Mouse (Mus musculus) MEL (cell line): ENCODE measurements around the gene Ralb. TPM values are rescaled to one million over a fixed set of nuclear protein-coding genes. Genes with fewer than 3 reads are reported as not detected.

Experiments
- DNase-seq: peaks from one replicate; pipeline ENCODE4 v3.0.0; 2011; ENCODE audit warnings: low read depth, low spot score
- H3K27ac ChIP-seq: 2 replicates; pipeline ENCODE4 v1.5.1; 2012; ENCODE audit warnings: low read depth, mild to moderate bottlenecking, control low read depth, low read length, moderate library complexity; ENCODE audit not compliant: control insufficient read depth
- H3K27me3 ChIP-seq, 2 experiments: fragments of 150-350 bp in 1 of 2; sonication (generic) in 1 of 2; 2 replicates each; pipeline ENCODE4 v1.6.1; 2012; ENCODE audit warnings: low read length in 2 of 2, mild to moderate bottlenecking in 2 of 2, improper control_type of control experiment in 1 of 2, moderate library complexity in 1 of 2; ENCODE audit not compliant: insufficient read depth in 2 of 2, control insufficient read depth in 1 of 2
- H3K36me3 ChIP-seq, 2 experiments: 2 replicates each; pipeline ENCODE4 v1.6.1; 2012 to 2014; ENCODE audit warnings: low read length in 2 of 2, improper control_type of control experiment in 1 of 2, inconsistent platforms in 1 of 2, mild to moderate bottlenecking in 1 of 2; ENCODE audit not compliant: insufficient read depth in 2 of 2, control insufficient read depth in 1 of 2
- H3K4me1 ChIP-seq, 2 experiments: fragments of 150-350 bp in 1 of 2; sonication (generic) in 1 of 2; 2 replicates each; pipeline ENCODE4 v1.6.1; 2012; ENCODE audit warnings: low read length in 2 of 2, improper control_type of control experiment in 1 of 2, mild to moderate bottlenecking in 1 of 2; ENCODE audit not compliant: insufficient read depth in 2 of 2, control insufficient read depth in 1 of 2
- H3K4me3 ChIP-seq, 2 experiments: fragments of 150-350 bp in 1 of 2; sonication (generic) in 1 of 2; 2 replicates each; pipeline ENCODE4 v1.5.1; 2012; ENCODE audit warnings: low read depth in 2 of 2, low read length in 2 of 2, mild to moderate bottlenecking in 2 of 2, moderate library complexity in 2 of 2, control low read depth in 1 of 2, improper control_type of control experiment in 1 of 2; ENCODE audit not compliant: control insufficient read depth in 1 of 2, insufficient read depth in 1 of 2
- H3K79me2 ChIP-seq: 2 replicates; pipeline ENCODE4 v1.6.1; 2012; ENCODE audit warnings: mild to moderate bottlenecking, low read length, moderate library complexity; ENCODE audit not compliant: control insufficient read depth, poor library complexity, insufficient read depth
- H3K9ac ChIP-seq: 2 replicates; pipeline ENCODE4 v1.6.1; 2012; ENCODE audit warnings: low read depth, mild to moderate bottlenecking, control low read depth, low read length, moderate library complexity; ENCODE audit not compliant: control insufficient read depth, poor library complexity, severe bottlenecking
- H3K9me3 ChIP-seq: fragments of 150-350 bp; sonication (generic); replicated peaks from 2 replicates; pipeline ENCODE4 v1.6.1; 2012; ENCODE audit warnings: mild to moderate bottlenecking, low read length, improper control_type of control experiment, moderate library complexity; ENCODE audit not compliant: insufficient read depth
- BHLHE40 ChIP-seq: IDR thresholded peaks from 2 replicates; pipeline ENCODE4 v1.6.1; 2012; ENCODE audit warnings: low read depth, mild to moderate bottlenecking, inconsistent platforms, low read length, improper control_type of control experiment, borderline replicate concordance
- CTCF ChIP-seq, 3 experiments: IDR thresholded peaks in 2 of 3; conservative IDR thresholded peaks in 1 of 3; 2 replicates each; pipeline ENCODE4 v1.5.1; 2011 to 2012; ENCODE audit warnings: low read length in 3 of 3, low read depth in 2 of 3, mild to moderate bottlenecking in 2 of 3, improper control_type of control experiment in 1 of 3, inconsistent platforms in 1 of 3, mixed read lengths in 1 of 3, moderate library complexity in 1 of 3; ENCODE audit not compliant: control insufficient read depth in 1 of 3, insufficient read depth in 1 of 3, poor library complexity in 1 of 3, severe bottlenecking in 1 of 3
- E2F4 ChIP-seq: IDR thresholded peaks from 2 replicates; pipeline ENCODE4 v1.6.1; 2011; ENCODE audit warnings: low read depth, low read length, improper control_type of control experiment, borderline replicate concordance
- ELF1 ChIP-seq: IDR thresholded peaks from 2 replicates; pipeline ENCODE4 v1.6.1; 2014; ENCODE audit warnings: low read depth, mild to moderate bottlenecking, inconsistent platforms, low read length, improper control_type of control experiment, moderate library complexity
- EP300 ChIP-seq, 2 experiments: IDR thresholded peaks; 2 replicates each; pipeline ENCODE4 v1.6.1; 2011; ENCODE audit warnings: improper control_type of control experiment in 2 of 2, low read length in 2 of 2, low read depth in 1 of 2, mild to moderate bottlenecking in 1 of 2
- ETS1 ChIP-seq: IDR thresholded peaks from 2 replicates; pipeline ENCODE4 v1.6.1; 2012; ENCODE audit warnings: low read depth, mild to moderate bottlenecking, inconsistent platforms, low read length, improper control_type of control experiment, moderate library complexity
- JUND ChIP-seq: IDR thresholded peaks from 2 replicates; pipeline ENCODE4 v1.6.1; 2011; ENCODE audit warnings: low read depth, mild to moderate bottlenecking, improper control_type of control experiment, low read length
- MAFK ChIP-seq: IDR thresholded peaks from 2 replicates; pipeline ENCODE4 v1.6.1; 2011; ENCODE audit warnings: low read depth, mild to moderate bottlenecking, low read length, improper control_type of control experiment, borderline replicate concordance
- MEF2A ChIP-seq: IDR thresholded peaks from 2 replicates; pipeline ENCODE4 v1.6.1; 2014; ENCODE audit warnings: low read depth, mild to moderate bottlenecking, inconsistent platforms, low read length, improper control_type of control experiment; ENCODE audit not compliant: poor library complexity, insufficient replicate concordance, severe bottlenecking; ENCODE audit errors: extremely low read depth
- NRF1 ChIP-seq: IDR thresholded peaks from 2 replicates; pipeline ENCODE4 v1.6.1; 2014; ENCODE audit warnings: low read depth, mild to moderate bottlenecking, inconsistent platforms, low read length, improper control_type of control experiment, moderate library complexity; ENCODE audit not compliant: poor library complexity, insufficient read depth, severe bottlenecking
- POLR2A ChIP-seq, 2 experiments: IDR thresholded peaks; 2 replicates each; pipeline ENCODE4 v1.6.1; 2011 to 2012; ENCODE audit warnings: low read length in 2 of 2, mild to moderate bottlenecking in 2 of 2, control low read depth in 1 of 2, improper control_type of control experiment in 1 of 2, low read depth in 1 of 2, moderate library complexity in 1 of 2; ENCODE audit not compliant: control insufficient read depth in 1 of 2, insufficient read depth in 1 of 2, poor library complexity in 1 of 2
- RAD21 ChIP-seq: IDR thresholded peaks from 2 replicates; pipeline ENCODE4 v1.6.1; 2011; ENCODE audit warnings: mild to moderate bottlenecking, low read depth, low read length, improper control_type of control experiment
- RCOR1 ChIP-seq: IDR thresholded peaks from 2 replicates; pipeline ENCODE4 v1.6.1; 2012; ENCODE audit warnings: low read depth, mild to moderate bottlenecking, inconsistent platforms, low read length, improper control_type of control experiment
- SIN3A ChIP-seq: IDR thresholded peaks from 2 replicates; pipeline ENCODE4 v1.6.1; 2012; ENCODE audit warnings: low read length, improper control_type of control experiment, inconsistent platforms
- SMC3 ChIP-seq: IDR thresholded peaks from 2 replicates; pipeline ENCODE4 v1.6.1; 2011; ENCODE audit warnings: low read depth, low read length, improper control_type of control experiment
- UBTF ChIP-seq: IDR thresholded peaks from 2 replicates; pipeline ENCODE4 v1.6.1; 2012; ENCODE audit warnings: low read depth, mild to moderate bottlenecking, inconsistent platforms, low read length, improper control_type of control experiment, moderate library complexity, borderline replicate concordance; ENCODE audit not compliant: insufficient read depth
- ZC3H11A ChIP-seq: IDR thresholded peaks from 2 replicates; pipeline ENCODE4 v1.6.1; 2012; ENCODE audit warnings: low read depth, mild to moderate bottlenecking, inconsistent platforms, low read length, improper control_type of control experiment
- ZKSCAN1 ChIP-seq: IDR thresholded peaks from 2 replicates; pipeline ENCODE4 v1.6.1; 2012; ENCODE audit warnings: low read depth, mild to moderate bottlenecking, inconsistent platforms, low read length, improper control_type of control experiment, moderate library complexity
- ZNF384 ChIP-seq: IDR thresholded peaks from 2 replicates; pipeline ENCODE4 v1.6.1; 2012; ENCODE audit warnings: low read depth, mild to moderate bottlenecking, inconsistent platforms, low read length, improper control_type of control experiment
- polyA plus RNA-seq, 2 experiments: library from polyadenylated mRNA; stranded (reverse) in 1 of 2; unstranded in 1 of 2; fragments of >175 nt in 1 of 2; fragments of >200 nt in 1 of 2; gene quantifications; 2 replicates each; pipeline versions ENCODE4 v1.2.1 to v1.2.4; 2012; ENCODE audit warnings: low replicate concordance in 2 of 2, low read depth in 1 of 2; ENCODE audit not compliant: insufficient read length in 2 of 2, insufficient read depth in 1 of 2, missing spikeins in 1 of 2
- total RNA-seq: library from RNA; depleted of rRNA; stranded (reverse); fragments of 300-350 nt; gene quantifications from 2 replicates; pipeline ENCODE4 v1.2.3, GENCODE M21; 2012

Gene Ralb
- total and polyA plus RNA-seq, 3 experiments = 28.0 to 45.1 TPM; not detected in 1

- TF ChIP-seq EP300 (IDR thresholded peaks at IDR 0.05; ENCODE audit: low read depth in 1 of 2, low read length in 2 of 2) (no peak), RCOR1 (no peak), ELF1 (no peak), POLR2A (IDR thresholded peaks at IDR 0.05; ENCODE audit: control insufficient read depth in 1 of 2, insufficient read depth in 1 of 2, low read depth in 1 of 2, low read length in 2 of 2, poor library complexity in 1 of 2) (no peak), NRF1 (no peak), CTCF (IDR thresholded peaks at IDR 0.05 in 2 of 3, conservative IDR thresholded peaks at IDR 0.05 in 1 of 3; ENCODE audit: control insufficient read depth in 1 of 3, insufficient read depth in 1 of 3, low read depth in 2 of 3, low read length in 3 of 3, poor library complexity in 1 of 3, severe bottlenecking in 1 of 3) (no peak), MEF2A (no peak), JUND (no peak), ZC3H11A (no peak), UBTF (no peak), ZNF384 (no peak), MAFK (no peak), BHLHE40 (no peak)
- H3K36me3 ChIP-seq = no peaks in the 10 kb centered on the region; a peak in 1 of 4 replicates
- DNase-seq = no peak
These were observed 44.7 kb upstream of the Ralb start for GRCm38 (mm10) chr1:119549327-119549689.

GRCm38 (mm10) chr1:119548668-119549326, 44.2 kb upstream of the Ralb start:
- H3K27me3 ChIP-seq = no peaks in the 10 kb centered on the region
- TF ChIP-seq ETS1 = no peak
- no peak for TF ChIP-seq RCOR1
- no peak for TF ChIP-seq ZKSCAN1
- no peak for TF ChIP-seq E2F4
- TF ChIP-seq SIN3A = 0 out of 2 replicates have a peak, but pooled peaks have one; percentile 22
- peak; percentile 96 for TF ChIP-seq RAD21
- peak; percentile 78 for TF ChIP-seq ZC3H11A
- TF ChIP-seq CTCF (IDR thresholded peaks at IDR 0.05 in 2 of 3, conservative IDR thresholded peaks at IDR 0.05 in 1 of 3; ENCODE audit: control insufficient read depth in 1 of 3, insufficient read depth in 1 of 3, low read depth in 2 of 3, low read length in 3 of 3, poor library complexity in 1 of 3, severe bottlenecking in 1 of 3) = peak; percentile 65 to 98 (median 90)
- peak; percentile 93 for TF ChIP-seq SMC3
- no peaks in the 10 kb centered on the region; a peak in 1 of 4 replicates for H3K36me3 ChIP-seq
- peak; percentile 84 for DNase-seq
- H3K4me1 ChIP-seq = no peaks in the 10 kb centered on the region
- no peaks in the 10 kb centered on the region for H3K9me3 ChIP-seq
- H3K27ac ChIP-seq = no peak overlapping the region
- no peak overlapping the region for H3K9ac ChIP-seq
- no peaks in the 10 kb centered on the region for H3K79me2 ChIP-seq
- no peak overlapping the region for H3K4me3 ChIP-seq

More at GRCm38 (mm10) chr1:119549327-119549689, 44.7 kb upstream of the Ralb start:
- H3K4me1 ChIP-seq = no peaks in the 10 kb centered on the region
- H3K27me3 ChIP-seq = no peaks in the 10 kb centered on the region
- no peak overlapping the region for H3K9ac ChIP-seq
- H3K9me3 ChIP-seq = no peaks in the 10 kb centered on the region
- no peak overlapping the region for H3K27ac ChIP-seq
- H3K4me3 ChIP-seq = no peak overlapping the region
- no peaks in the 10 kb centered on the region for H3K79me2 ChIP-seq
